Comparison of ENCODE assay signal across 8 mouse cellular contexts in genomic region chr5:24337366-24337765, GRCm38 (mm10). TPM values are rescaled to one million over a fixed set of nuclear protein-coding genes. Genes with fewer than 3 reads are reported as not detected.
A peak's percentile ranks its signal among the peaks of the same experiment; 100 is the strongest.
DNase-seq lines count a peak whose midpoint lies in the region; ATAC-seq and TF ChIP-seq lines count a peak whose summit lies in the region.

No protein-coding gene starts in this region.

- no peak overlapping the region for H3K4me2 ChIP-seq in kidney, embryonic 14.5 days (replicated peaks; ENCODE audit: low read depth, low read length)
- H3K4me2 ChIP-seq in heart, embryonic 16.5 days (ENCODE audit: low read depth, low read length) = peak overlapping the region; percentile 38
- no peak overlapping the region for H3K4me2 ChIP-seq in limb, embryonic 14.5 days (replicated peaks; ENCODE audit: low read depth, low read length, severe bottlenecking)

- WGBS in kidney, embryonic 14.5 days = 28% methylated on average over 9 of the region's 9 CpGs
- 7% methylated on average over 9 of the region's 9 CpGs for WGBS in heart, embryonic 16.5 days
- WGBS in limb, embryonic 14.5 days = 32% methylated on average over 9 of the region's 9 CpGs

- peaks cover 2% of the 10 kb centered on the region; the same call in 1 of the 2 replicates for H3K36me3 ChIP-seq in kidney, embryonic 14.5 days (ENCODE audit: control insufficient read depth, insufficient read depth, low read length)
- peaks cover 3% of the 10 kb centered on the region for H3K36me3 ChIP-seq in heart, embryonic 16.5 days (ENCODE audit: control insufficient read depth, insufficient read depth)
- no peaks in the 10 kb centered on the region for H3K36me3 ChIP-seq in limb, embryonic 14.5 days (ENCODE audit: control insufficient read depth, insufficient read depth, low read length)

- H3K27me3 ChIP-seq in kidney, embryonic 14.5 days (ENCODE audit: control insufficient read depth, insufficient read depth, low read length) = no peaks in the 10 kb centered on the region
- no peaks in the 10 kb centered on the region for H3K27me3 ChIP-seq in heart, embryonic 16.5 days (ENCODE audit: control insufficient read depth, insufficient read depth, low read length)
- no peaks in the 10 kb centered on the region for H3K27me3 ChIP-seq in limb, embryonic 14.5 days (ENCODE audit: control insufficient read depth, insufficient read depth, low read length)

- peaks cover 22% of the 10 kb centered on the region for H3K4me1 ChIP-seq in kidney, embryonic 14.5 days (ENCODE audit: control insufficient read depth, insufficient read depth, low read length)
- peaks cover 77% of the 10 kb centered on the region for H3K4me1 ChIP-seq in heart, embryonic 16.5 days (ENCODE audit: control insufficient read depth, insufficient read depth, low read length)
- H3K4me1 ChIP-seq in limb, embryonic 14.5 days (ENCODE audit: control insufficient read depth, insufficient read depth, low read length) = no peaks in the 10 kb centered on the region

- no peak for TF ChIP-seq POLR2A in limb, embryonic 14.5 days (IDR thresholded peaks at IDR 0.05; ENCODE audit: borderline replicate concordance, extremely low read depth, insufficient read depth, insufficient read length)

- ATAC-seq in kidney, embryonic 14.5 days (ENCODE audit: low FRiP score, low TSS enrichment) = 0 out of 2 replicates have a peak, but pooled peaks have one; percentile 13
- peak; percentile 43 for ATAC-seq in common myeloid progenitor, adult 5-6 weeks (replicated peaks; ENCODE audit: low read depth, poor library complexity, severe bottlenecking)
- ATAC-seq in heart, embryonic 16.5 days (replicated peaks; ENCODE audit: extremely low read depth, insufficient read depth, low FRiP score) = peak; percentile 87
- ATAC-seq in limb, embryonic 14.5 days (ENCODE audit: low FRiP score, low read depth) = 0 out of 2 replicates have a peak, but pooled peaks have one; percentile 11
- no peak for ATAC-seq in CD4-positive, CD25-positive, alpha-beta regulatory T cell, adult 4 months

- no peak overlapping the region for H3K4me3 ChIP-seq in kidney, embryonic 14.5 days (ENCODE audit: low read length)
- no peak overlapping the region for H3K4me3 ChIP-seq in heart, embryonic 16.5 days (ENCODE audit: low read length)
- H3K4me3 ChIP-seq in limb, embryonic 14.5 days (replicated peaks; ENCODE audit: low read length) = no peak overlapping the region

- H3K27ac ChIP-seq in kidney, embryonic 14.5 days (ENCODE audit: low read depth, low read length) = no peak overlapping the region
- H3K27ac ChIP-seq in heart, embryonic 16.5 days (ENCODE audit: low read length) = peak overlapping the region; percentile 96
- H3K27ac ChIP-seq in limb, embryonic 14.5 days (replicated peaks; ENCODE audit: low read depth, low read length) = no peak overlapping the region

- no peaks in the 10 kb centered on the region for H3K9me3 ChIP-seq in kidney, embryonic 14.5 days (ENCODE audit: control insufficient read depth, low read length)
- H3K9me3 ChIP-seq in heart, embryonic 16.5 days (replicated peaks; ENCODE audit: control insufficient read depth, low read length) = no peaks in the 10 kb centered on the region
- no peaks in the 10 kb centered on the region for H3K9me3 ChIP-seq in limb, embryonic 14.5 days (ENCODE audit: control insufficient read depth, low read length)

- no peak for DNase-seq in kidney, adult 18-20 months
- DNase-seq in limb, embryonic 14.5 days (ENCODE audit: low spot score) = no peak
- DNase-seq in left cerebral cortex, adult 18-20 months (ENCODE audit: low spot score in 2 of 2) = no peak
- DNase-seq in layer of hippocampus, postnatal 10 days (ENCODE audit: low spot score in 2 of 2) = no peak

- H3K9ac ChIP-seq in kidney, embryonic 14.5 days (ENCODE audit: low read depth, low read length) = no peak overlapping the region
- H3K9ac ChIP-seq in heart, embryonic 16.5 days (ENCODE audit: low read length) = peak overlapping the region; percentile 51
- H3K9ac ChIP-seq in limb, embryonic 14.5 days (ENCODE audit: low read depth, low read length, severe bottlenecking) = no peak overlapping the region

RNA-seq across cellular contexts. Expression of gene Kcnh2, which starts 14.0 kb away (rescaled TPM):
- polyA plus RNA-seq in kidney, embryonic 14.5 days (2014; fragmentation: Nextera tagmentation; extraction: Ambion mirVana) = 4.6 and 5.7 TPM in 2 replicates
- 0.41 and 0.49 TPM in 2 replicates for total RNA-seq in common myeloid progenitor, adult 5-6 weeks (2017)
- polyA plus RNA-seq in heart, embryonic 16.5 days (2015; fragmentation: Nextera tagmentation; extraction: Ambion mirVana) = 18.0 and 25.2 TPM in 2 replicates
- 16.2 and 26.5 TPM in 2 replicates for polyA plus RNA-seq in limb, embryonic 14.5 days (2012; rRNA removed)
- polyA plus RNA-seq in limb, embryonic 14.5 days (2014; fragmentation: Nextera tagmentation; extraction: Ambion mirVana) = 2.8 and 3.8 TPM in 2 replicates
- 10 to 100 TPM; 29.6 to 36.2 TPM for total RNA-seq in left cerebral cortex, adult 18-20 months (2021)
- 10 to 100 TPM; 15.0 to 18.6 TPM for total RNA-seq in layer of hippocampus, postnatal 10 days (2021)
- 1 to 10 TPM in 1 of 2 experiments, under 1 TPM in 1; 0.30 to 1.2 TPM for polyA plus RNA-seq in CD4-positive, CD25-positive, alpha-beta regulatory T cell, adult 4 months (2017; shearing (Covaris generic))

RNA-seq across cellular contexts. Expression of gene Nos3, which starts 27.2 kb away (rescaled TPM):
- 6.3 and 12.0 TPM in 2 replicates for polyA plus RNA-seq in kidney, embryonic 14.5 days (2014; fragmentation: Nextera tagmentation; extraction: Ambion mirVana)
- 0.05 TPM in 1 of 2 replicates, not detected in the other for total RNA-seq in common myeloid progenitor, adult 5-6 weeks (2017)
- 27.3 and 31.9 TPM in 2 replicates for polyA plus RNA-seq in heart, embryonic 16.5 days (2015; fragmentation: Nextera tagmentation; extraction: Ambion mirVana)
- 7.3 and 7.4 TPM in 2 replicates for polyA plus RNA-seq in limb, embryonic 14.5 days (2012; rRNA removed)
- 4.8 and 6.1 TPM in 2 replicates for polyA plus RNA-seq in limb, embryonic 14.5 days (2014; fragmentation: Nextera tagmentation; extraction: Ambion mirVana)
- total RNA-seq in left cerebral cortex, adult 18-20 months (2021) = 10 to 100 TPM in 1 of 2 experiments, 1 to 10 TPM in 1; 8.0 to 10.7 TPM
- 10 to 100 TPM; 10.1 to 11.8 TPM for total RNA-seq in layer of hippocampus, postnatal 10 days (2021)
- under 1 TPM; 0.08 to 0.14 TPM for polyA plus RNA-seq in CD4-positive, CD25-positive, alpha-beta regulatory T cell, adult 4 months (2017; shearing (Covaris generic))

RNA-seq across cellular contexts. Expression of gene Atg9b, which starts 54.6 kb away (rescaled TPM):
- polyA plus RNA-seq in kidney, embryonic 14.5 days (2014; fragmentation: Nextera tagmentation; extraction: Ambion mirVana) = 1.1 and 1.3 TPM in 2 replicates
- 0.78 and 4.5 TPM in 2 replicates for total RNA-seq in common myeloid progenitor, adult 5-6 weeks (2017)
- 2.3 and 2.6 TPM in 2 replicates for polyA plus RNA-seq in heart, embryonic 16.5 days (2015; fragmentation: Nextera tagmentation; extraction: Ambion mirVana)
- 1.7 and 2.4 TPM in 2 replicates for polyA plus RNA-seq in limb, embryonic 14.5 days (2012; rRNA removed)
- polyA plus RNA-seq in limb, embryonic 14.5 days (2014; fragmentation: Nextera tagmentation; extraction: Ambion mirVana) = 0.54 and 1.3 TPM in 2 replicates
- total RNA-seq in left cerebral cortex, adult 18-20 months (2021) = 1 to 10 TPM; 4.2 to 6.4 TPM
- total RNA-seq in layer of hippocampus, postnatal 10 days (2021) = 1 to 10 TPM; 5.0 to 5.2 TPM
- polyA plus RNA-seq in CD4-positive, CD25-positive, alpha-beta regulatory T cell, adult 4 months (2017; shearing (Covaris generic)) = 1 to 10 TPM; 2.2 to 3.2 TPM

RNA-seq across cellular contexts. Expression of gene Abcb8, which starts 56.1 kb away (rescaled TPM):
- 44.9 and 55.0 TPM in 2 replicates for polyA plus RNA-seq in kidney, embryonic 14.5 days (2014; fragmentation: Nextera tagmentation; extraction: Ambion mirVana)
- 11.5 and 32.2 TPM in 2 replicates for total RNA-seq in common myeloid progenitor, adult 5-6 weeks (2017)
- polyA plus RNA-seq in heart, embryonic 16.5 days (2015; fragmentation: Nextera tagmentation; extraction: Ambion mirVana) = 71.1 and 77.3 TPM in 2 replicates
- polyA plus RNA-seq in limb, embryonic 14.5 days (2012; rRNA removed) = 45.3 and 58.3 TPM in 2 replicates
- 35.8 and 37.3 TPM in 2 replicates for polyA plus RNA-seq in limb, embryonic 14.5 days (2014; fragmentation: Nextera tagmentation; extraction: Ambion mirVana)
- total RNA-seq in left cerebral cortex, adult 18-20 months (2021) = 10 to 100 TPM; 43.3 to 56.1 TPM
- total RNA-seq in layer of hippocampus, postnatal 10 days (2021) = 10 to 100 TPM; 40.0 to 53.1 TPM
- 10 to 100 TPM; 16.1 to 44.6 TPM for polyA plus RNA-seq in CD4-positive, CD25-positive, alpha-beta regulatory T cell, adult 4 months (2017; shearing (Covaris generic))
